Mouse (Mus musculus): Measurements from ENCODE around the gene Capn13.
"Not testable (repeated sequence)": the region's sequence is repeated elsewhere in the genome, so short reads cannot be mapped to it uniquely, and the experiment has no call there.

Capn13 gene

DNA sequence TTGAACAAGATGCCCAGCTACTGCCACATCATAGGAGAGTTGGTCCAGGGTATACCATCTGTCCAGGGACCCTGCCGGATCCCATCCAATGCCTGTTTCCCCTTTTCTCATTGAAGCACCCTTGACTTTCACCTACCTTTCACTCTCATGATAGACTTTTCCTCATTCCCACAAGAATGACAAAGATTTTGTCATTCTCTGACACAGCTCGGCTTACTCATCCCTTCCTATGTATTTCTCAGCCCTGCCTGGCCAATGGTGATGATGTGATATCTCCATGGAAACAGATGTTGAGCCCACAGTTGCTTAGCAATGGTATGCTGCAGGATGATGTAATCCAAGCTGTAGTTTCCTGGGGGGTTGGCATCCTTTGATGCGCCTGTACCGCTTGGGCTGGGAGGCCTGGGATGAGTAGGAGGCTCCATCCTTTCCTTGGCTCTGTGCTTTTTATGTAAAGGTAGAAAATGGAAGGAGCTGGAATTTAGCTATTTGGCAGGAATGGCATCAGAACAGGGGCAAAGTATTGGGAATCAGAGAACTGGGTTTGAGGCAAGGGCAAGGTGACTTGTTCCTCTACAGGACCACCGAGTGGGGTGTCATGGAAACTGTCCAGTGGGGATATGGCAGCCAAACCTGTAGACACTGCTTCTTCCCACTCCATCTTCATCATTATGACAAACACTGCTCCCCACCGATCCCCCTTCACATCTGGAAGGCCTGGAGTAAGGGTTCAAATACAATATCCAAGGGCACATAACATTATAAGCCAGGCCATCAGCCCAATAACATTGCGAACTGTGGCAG lies 128.7 kb downstream of the Capn13 start:
- DNase-seq: no peak

- no peak for DNase-seq
Measured at GRCm38 (mm10) chr17:73270871-73271796, 129.5 kb downstream of the Capn13 start.

GRCm38 (mm10) chr17:73263077-73263501 lies 137.6 kb downstream of the Capn13 start:
- DNase-seq: no peak

- no peak for DNase-seq
Measured at GRCm38 (mm10) chr17:73262558-73262957, 138.1 kb downstream of the Capn13 start.

DNA sequence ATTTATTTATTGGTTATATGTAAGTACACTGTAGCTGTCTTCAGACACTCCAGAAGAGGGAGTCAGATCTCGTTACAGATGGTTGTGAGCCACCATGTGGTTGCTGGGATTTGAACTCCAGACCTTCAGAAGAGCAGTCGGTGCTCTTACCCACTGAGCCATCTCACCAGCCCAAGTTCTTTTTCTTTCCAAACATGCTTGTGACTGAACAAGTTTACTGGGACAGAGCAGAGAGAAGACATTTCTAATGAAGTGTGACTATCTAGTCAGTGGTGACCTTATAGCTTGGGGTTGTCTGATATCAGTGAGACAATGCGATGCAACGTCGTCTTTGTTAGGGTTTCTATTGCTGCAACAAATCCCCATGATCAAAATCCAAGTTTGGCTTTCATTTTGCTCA lies 141.4 kb downstream of the Capn13 start:
- not testable (repeated sequence) for DNase-seq

- DNase-seq: no peak
Measured at GRCm38 (mm10) chr17:73258620-73259019, 142.0 kb downstream of the Capn13 start.

Measured in lung, postnatal 10 days (tissue).